Mouse (Mus musculus) monocyte, adult 2 months (primary cell): ENCODE data around the gene Trim67.

ENCODE experiments used
- DNase-seq, 2 experiments: peaks; one replicate each; pipeline ENCODE4 v3.0.0; 2022; ENCODE audit warnings: low spot score in 2 of 2, low read depth in 1 of 2

Gene Trim67

GRCm38 (mm10) chr8:124871474-124871873 lies 78.6 kb downstream of the Trim67 start:
- DNase-seq: no peak

DNA sequence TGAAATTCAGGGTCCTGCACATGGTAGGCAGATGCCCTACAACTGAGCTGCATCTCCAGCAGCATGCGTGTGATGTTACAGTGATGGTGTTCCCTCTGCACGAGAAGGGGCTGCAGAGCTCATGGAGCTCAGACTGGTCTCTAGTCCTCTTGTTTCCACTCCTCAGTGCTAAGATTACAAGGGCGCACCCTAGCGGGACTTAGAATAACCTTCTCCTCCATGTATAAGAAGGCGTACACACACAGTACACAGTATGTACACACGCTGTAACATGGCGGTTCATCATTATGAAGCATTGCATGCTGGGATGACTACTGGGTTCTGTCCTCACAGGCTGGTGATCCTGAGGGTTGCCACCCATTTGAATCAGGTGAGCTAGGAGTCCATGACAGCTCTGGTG lies 79.2 kb downstream of the Trim67 start:
- no peak for DNase-seq

GRCm38 (mm10) chr8:124872690-124873089 lies 79.8 kb downstream of the Trim67 start:
- DNase-seq: no peak

- DNase-seq: no peak
Observed at GRCm38 (mm10) chr8:124878141-124878540, 85.2 kb downstream of the Trim67 start.

DNA sequence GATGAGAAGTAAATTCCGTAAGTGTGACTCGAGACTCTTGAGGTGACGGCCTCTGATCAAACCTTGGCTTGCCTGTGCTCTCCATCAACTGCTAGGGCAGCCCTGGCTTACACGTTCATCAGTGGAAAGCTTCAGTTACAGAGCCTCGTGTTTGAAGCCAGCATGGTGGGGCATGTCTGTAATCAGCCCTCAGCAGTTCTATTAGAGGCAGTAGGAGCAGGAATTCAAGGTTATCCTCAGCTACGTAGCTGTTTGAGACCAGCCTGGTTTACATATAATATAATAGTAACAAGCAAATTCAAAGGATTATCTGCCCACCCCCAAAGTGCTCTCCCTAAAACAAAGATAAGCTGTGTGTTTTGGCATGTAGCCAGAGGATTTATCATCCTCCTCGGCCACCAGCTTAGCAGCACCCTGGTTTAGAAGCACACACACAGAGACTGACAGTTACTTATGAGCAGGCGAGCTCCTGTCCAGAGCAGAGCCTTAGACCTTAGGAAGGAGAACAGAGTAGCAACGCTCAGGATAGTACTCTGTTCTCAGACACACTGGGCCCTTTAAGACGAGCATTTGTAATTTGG lies 86.1 kb downstream of the Trim67 start:
- no peak for DNase-seq
